Mouse (Mus musculus) spleen, adult 2 months (tissue): ENCODE results near the gene Zfp839.

Experiments
- CTCF ChIP-seq: fragments of 200-500 bp; IDR thresholded peaks from 2 replicates; pipeline ENCODE4 v1.5.1; 2011; ENCODE audit warnings: mild to moderate bottlenecking, inconsistent platforms; ENCODE audit not compliant: insufficient read depth, insufficient read length, insufficient replicate concordance; ENCODE audit errors: extremely low read depth
- POLR2A ChIP-seq: fragments of 200-500 bp; IDR thresholded peaks from 2 replicates; pipeline ENCODE4 v1.6.1; 2011; ENCODE audit warnings: low read depth, low read length, inconsistent platforms

- TF ChIP-seq CTCF (no peak), POLR2A (no peak)
Measured at GRCm38 (mm10) chr12:110915761-110916160, 65.7 kb downstream of the Zfp839 start.
